Mouse (Mus musculus) midbrain, embryonic 14.5 days (tissue): ENCODE measurements at regions not wholly inside any gene's neighbourhood (a gene's known extent, or its start where the extent isn't known, plus 50 kb on each side); places are given as distances from the start of the nearest gene placed in this dataset.

ENCODE experiments used
- ATAC-seq: fragments of 200-750 bp; cut with Nextera tagmentation; 2 replicates; pipeline ENCODE4 v1.8.0; 2017; ENCODE audit warnings: moderate number of reproducible peaks, moderate library complexity; ENCODE audit not compliant: low FRiP score, low TSS enrichment
- DNase-seq: peaks from one replicate; pipeline ENCODE4 v3.0.0-alpha.2; 2015
- H3K27ac ChIP-seq: fragments of 300-500 bp; sonication (generic); replicated peaks from 2 replicates; pipeline ENCODE4 v1.5.1; 2014; ENCODE audit warnings: mild to moderate bottlenecking, low read depth, low read length, moderate library complexity
- H3K27me3 ChIP-seq: fragments of 300-500 bp; sonication (generic); 2 replicates; pipeline ENCODE4 v1.6.1; 2014; ENCODE audit warnings: low read length, control low read depth, mixed read lengths; ENCODE audit not compliant: control insufficient read depth, insufficient read depth
- H3K36me3 ChIP-seq: fragments of 300-500 bp; sonication (generic); 2 replicates; pipeline ENCODE4 v1.6.1; 2014; ENCODE audit warnings: low read length, control low read depth; ENCODE audit not compliant: control insufficient read depth, insufficient read depth
- H3K4me1 ChIP-seq: fragments of 300-500 bp; sonication (generic); 2 replicates; pipeline ENCODE4 v1.6.1; 2014; ENCODE audit warnings: mild to moderate bottlenecking, antibody characterized with exemption, low read length, control low read depth; ENCODE audit not compliant: control insufficient read depth, insufficient read depth
- H3K4me2 ChIP-seq: fragments of 300-500 bp; sonication (generic); 2 replicates; pipeline ENCODE4 v1.6.1; 2014; ENCODE audit warnings: mild to moderate bottlenecking, low read length, moderate library complexity
- H3K4me3 ChIP-seq: fragments of 300-500 bp; sonication (generic); replicated peaks from 2 replicates; pipeline ENCODE4 v1.5.1; 2014; ENCODE audit warnings: low read depth, low read length
- H3K9ac ChIP-seq: fragments of 300-500 bp; sonication (generic); replicated peaks from 2 replicates; pipeline ENCODE4 v1.6.1; 2014; ENCODE audit warnings: mild to moderate bottlenecking, low read length, moderate library complexity
- H3K9me3 ChIP-seq: fragments of 300-500 bp; sonication (generic); 2 replicates; pipeline ENCODE4 v1.6.1; 2016; ENCODE audit warnings: low read length, control low read depth, mixed read lengths; ENCODE audit not compliant: control insufficient read depth
- WGBS: fragments of 180-500 bp; shearing (Covaris S2); extraction: QIAGEN DNeasy Blood & Tissue Kit; methylation state at CpG from one replicate; pipeline ENCODE4 v1.1.7; 2014; 5-methylcytosine and 5-hydroxymethylcytosine counted together

DNA sequence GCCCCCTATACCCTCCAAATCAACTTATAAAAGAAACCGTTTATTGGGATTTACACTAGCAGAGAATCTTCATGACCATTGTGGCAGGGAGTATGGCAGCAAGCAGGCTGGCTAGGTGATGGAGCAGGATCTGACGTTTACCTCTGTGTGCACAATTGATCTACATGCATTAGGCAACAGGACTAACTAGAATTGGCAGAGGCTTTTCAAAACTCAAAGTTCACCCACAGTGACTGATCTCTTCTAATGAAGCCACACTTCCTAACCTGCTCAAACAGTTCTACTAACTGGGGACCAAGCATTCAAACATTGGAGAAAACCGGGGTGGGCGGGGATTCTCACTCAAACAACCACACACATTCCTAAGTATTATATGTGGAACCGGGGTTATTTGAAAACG is 1382.9 kb upstream of the Tenm2 start:
- no peak overlapping the region for H3K9ac ChIP-seq
- 82% methylated on average over 6 of the region's 6 CpGs for WGBS
- no peak overlapping the region for H3K27ac ChIP-seq
- H3K4me3 ChIP-seq, result no peak overlapping the region
- no peak overlapping the region for H3K4me2 ChIP-seq
- H3K36me3 ChIP-seq, result no peaks in the 10 kb centered on the region
- no peaks in the 10 kb centered on the region for H3K9me3 ChIP-seq
- no peaks in the 10 kb centered on the region for H3K4me1 ChIP-seq
- ATAC-seq (no peak), DNase-seq (no peak)
- H3K27me3 ChIP-seq, result no peaks in the 10 kb centered on the region

DNA sequence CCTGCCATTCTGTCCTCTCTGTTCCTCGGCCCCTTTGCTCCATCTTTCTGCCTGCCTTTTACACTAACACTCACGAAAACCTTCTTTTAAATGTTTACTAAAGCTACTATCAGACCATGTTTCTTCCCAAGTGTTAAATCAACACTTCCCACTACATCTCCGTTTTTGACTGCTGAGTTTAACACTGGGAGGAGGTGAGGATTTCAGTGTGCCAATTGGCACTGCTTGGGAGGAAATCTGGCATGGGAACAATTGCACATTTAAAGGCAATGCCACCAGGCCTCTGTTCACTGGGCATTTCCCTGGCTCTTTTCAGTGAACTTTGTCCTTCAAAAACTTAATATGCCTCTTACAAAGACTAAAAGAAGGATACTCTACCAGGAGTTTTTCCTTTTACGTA is 1365.2 kb upstream of the Tenm2 start:
- DNase-seq (peak; percentile 20), ATAC-seq (no peak)
- H3K9ac ChIP-seq, result no peak overlapping the region
- no peaks in the 10 kb centered on the region for H3K36me3 ChIP-seq
- 69% methylated on average over 4 of the region's 4 CpGs for WGBS
- no peaks in the 10 kb centered on the region for H3K27me3 ChIP-seq
- no peak overlapping the region for H3K27ac ChIP-seq
- no peak overlapping the region for H3K4me2 ChIP-seq
- H3K9me3 ChIP-seq, result peaks cover 4% of the 10 kb centered on the region; the same call in 1 of the 2 replicates
- H3K4me3 ChIP-seq, result no peak overlapping the region
- H3K4me1 ChIP-seq, result no peaks in the 10 kb centered on the region

DNA sequence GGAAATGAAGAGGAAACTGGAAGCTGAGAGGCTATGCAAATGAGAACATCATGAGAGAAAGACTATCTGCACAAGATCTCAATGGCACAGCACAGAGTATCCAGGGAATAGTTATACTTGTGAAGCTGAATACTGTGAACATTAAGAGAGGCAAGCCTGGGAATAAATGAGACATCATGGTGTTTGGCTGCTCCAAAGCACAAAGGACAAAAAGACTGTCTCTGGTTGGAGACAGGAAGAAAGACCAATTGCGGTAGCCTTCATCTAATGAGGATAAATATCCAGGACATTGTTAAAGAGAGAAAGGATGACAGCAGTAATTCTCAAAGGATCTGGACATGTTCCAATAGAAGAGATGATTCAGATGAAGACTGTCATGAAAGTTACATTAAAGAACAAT is 1332.8 kb upstream of the Tenm2 start:
- Histone ChIP-seq H3K4me3 (no peak overlapping the region), H3K36me3 (no peaks in the 10 kb centered on the region), H3K27ac (no peak overlapping the region), H3K4me1 (no peaks in the 10 kb centered on the region), H3K4me2 (no peak overlapping the region), H3K9ac (no peak overlapping the region), H3K27me3 (no peaks in the 10 kb centered on the region), H3K9me3 (no peaks in the 10 kb centered on the region)
- whole genome bisulfite sequencing, result 61% methylated on average over 1 of the region's 1 CpGs
- ATAC-seq, result no peak
- no peak for DNase-seq

DNA sequence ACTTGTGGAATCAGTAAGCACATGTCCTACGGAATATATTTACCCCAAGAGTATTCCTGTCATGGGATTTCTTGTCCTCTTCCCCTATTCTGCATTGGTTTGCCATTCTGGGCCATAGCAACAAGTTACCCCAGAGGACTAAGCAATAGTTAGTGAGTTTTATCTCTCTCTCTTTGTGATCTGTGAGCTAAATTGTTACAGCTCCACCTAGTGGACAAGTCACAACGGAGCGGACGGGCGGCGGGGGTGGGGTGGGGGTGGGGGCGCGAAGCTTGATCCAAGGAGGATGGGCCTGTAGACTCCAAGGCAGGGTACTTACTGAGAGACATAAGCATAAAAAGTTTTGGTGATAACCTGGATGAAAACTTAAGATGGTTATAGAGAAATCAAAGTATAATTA is 1308.1 kb upstream of the Tenm2 start:
- Histone ChIP-seq H3K4me3 (no peak overlapping the region), H3K4me2 (no peak overlapping the region), H3K36me3 (no peaks in the 10 kb centered on the region), H3K27ac (no peak overlapping the region), H3K27me3 (no peaks in the 10 kb centered on the region), H3K9me3 (no peaks in the 10 kb centered on the region), H3K9ac (no peak overlapping the region), H3K4me1 (no peaks in the 10 kb centered on the region; the same call in 1 of the 2 replicates)
- WGBS, result 9% methylated on average over 8 of the region's 8 CpGs
- ATAC-seq (no peak), DNase-seq (peak; percentile 62)

DNA sequence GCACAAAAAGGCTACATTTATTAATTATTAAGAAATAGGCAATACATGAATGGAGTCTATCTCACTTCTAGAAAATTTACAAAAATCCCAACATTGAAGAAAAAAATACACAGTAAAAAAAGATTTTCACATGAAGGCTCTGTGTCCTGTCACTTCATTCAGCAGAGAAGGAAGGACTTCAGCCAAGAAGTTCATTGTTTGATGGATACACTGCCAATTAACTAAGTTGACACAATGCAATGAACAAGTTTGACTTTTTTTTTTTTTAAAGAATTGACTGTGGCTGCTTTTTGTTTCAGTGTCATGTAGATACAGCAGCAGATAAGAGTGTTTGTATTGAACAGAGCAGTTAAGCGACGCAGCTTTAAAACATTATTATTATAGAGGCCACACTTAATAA is 1304.3 kb upstream of the Tenm2 start:
- no peak for DNase-seq
- no peaks in the 10 kb centered on the region for H3K9me3 ChIP-seq
- H3K9ac ChIP-seq, result no peak overlapping the region
- no peaks in the 10 kb centered on the region for H3K27me3 ChIP-seq
- no peaks in the 10 kb centered on the region for H3K36me3 ChIP-seq
- H3K4me1 ChIP-seq, result no peaks in the 10 kb centered on the region; the same call in 1 of the 2 replicates
- H3K27ac ChIP-seq, result no peak overlapping the region
- H3K4me2 ChIP-seq, result no peak overlapping the region
- 88% methylated on average over 2 of the region's 2 CpGs for WGBS
- no peak for ATAC-seq
- H3K4me3 ChIP-seq, result no peak overlapping the region

DNA sequence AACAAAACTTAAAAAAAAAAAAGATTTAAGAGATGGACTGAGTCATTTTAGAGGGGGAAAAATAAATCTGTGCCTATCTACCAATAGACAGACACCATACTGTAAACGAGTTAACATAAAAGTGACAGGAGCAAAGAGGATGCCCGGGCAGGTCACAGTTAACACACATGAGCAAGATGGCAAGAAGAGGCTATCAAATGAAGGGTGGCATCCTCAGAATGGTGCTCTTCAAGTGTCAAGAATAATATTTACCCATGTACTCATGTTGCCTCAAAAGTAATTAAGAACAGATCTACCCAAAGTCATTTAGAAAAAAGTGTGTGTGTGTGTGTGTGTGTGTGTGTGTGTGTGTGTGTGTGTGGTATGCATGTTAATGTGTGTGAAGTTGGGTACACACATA is 1296.5 kb upstream of the Tenm2 start:
- Histone ChIP-seq H3K9ac (no peak overlapping the region), H3K4me3 (no peak overlapping the region), H3K4me2 (no peak overlapping the region), H3K27ac (no peak overlapping the region), H3K9me3 (no peaks in the 10 kb centered on the region), H3K36me3 (no peaks in the 10 kb centered on the region), H3K27me3 (no peaks in the 10 kb centered on the region), H3K4me1 (no peaks in the 10 kb centered on the region)
- ATAC-seq (no peak), DNase-seq (no peak)
- WGBS, result 95% methylated on average over 2 of the region's 2 CpGs

DNA sequence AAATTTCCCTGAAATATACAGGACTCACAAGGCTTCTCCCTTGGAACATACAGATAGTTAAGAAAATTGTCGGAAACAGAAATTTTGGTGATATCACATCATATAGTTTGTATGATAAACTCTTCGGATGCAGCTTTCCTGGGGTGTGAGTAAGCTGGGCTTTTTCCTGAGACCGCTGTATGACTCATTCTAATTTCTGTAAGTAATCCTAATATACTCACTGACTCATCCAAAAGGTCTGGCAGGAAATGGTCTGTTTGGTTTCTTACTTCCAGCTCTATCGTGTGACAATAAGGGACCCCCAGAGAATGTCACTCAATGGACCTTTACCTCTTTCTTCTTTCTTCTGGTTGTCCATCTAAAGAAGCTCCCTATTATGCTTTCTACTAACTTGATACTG is 1273.9 kb upstream of the Tenm2 start:
- no peak for ATAC-seq
- no peaks in the 10 kb centered on the region for H3K4me1 ChIP-seq
- H3K4me2 ChIP-seq, result no peak overlapping the region
- no peaks in the 10 kb centered on the region for H3K9me3 ChIP-seq
- H3K27me3 ChIP-seq, result no peaks in the 10 kb centered on the region
- no peak overlapping the region for H3K9ac ChIP-seq
- no peak overlapping the region for H3K27ac ChIP-seq
- H3K4me3 ChIP-seq, result no peak overlapping the region
- WGBS, result 92% methylated on average over 4 of the region's 4 CpGs
- DNase-seq, result no peak
- no peaks in the 10 kb centered on the region for H3K36me3 ChIP-seq

DNA sequence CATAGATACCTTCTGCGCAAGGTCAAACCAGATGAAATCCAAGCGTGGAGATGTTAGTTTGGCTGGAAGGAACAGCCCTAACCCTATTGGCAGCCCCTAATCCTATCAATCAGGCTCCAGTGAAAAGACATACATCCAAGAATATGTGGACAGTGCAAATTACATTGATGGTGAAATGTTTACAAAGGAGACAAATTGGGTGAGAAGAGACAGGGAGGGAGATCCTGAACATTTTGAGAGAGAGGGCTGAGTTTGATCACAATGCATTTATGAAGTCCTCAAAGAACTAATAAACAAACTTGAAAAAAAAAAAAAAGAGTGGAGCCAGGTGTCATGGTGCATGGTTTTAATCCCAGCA is 1228.5 kb upstream of the Tenm2 start:
- 92% methylated on average over 2 of the region's 2 CpGs for WGBS
- Histone ChIP-seq H3K9ac (no peak overlapping the region), H3K9me3 (no peaks in the 10 kb centered on the region), H3K4me1 (no peaks in the 10 kb centered on the region), H3K4me3 (no peak overlapping the region), H3K27ac (no peak overlapping the region), H3K4me2 (no peak overlapping the region), H3K27me3 (no peaks in the 10 kb centered on the region), H3K36me3 (no peaks in the 10 kb centered on the region)
- DNase-seq (no peak), ATAC-seq (no peak)

DNA sequence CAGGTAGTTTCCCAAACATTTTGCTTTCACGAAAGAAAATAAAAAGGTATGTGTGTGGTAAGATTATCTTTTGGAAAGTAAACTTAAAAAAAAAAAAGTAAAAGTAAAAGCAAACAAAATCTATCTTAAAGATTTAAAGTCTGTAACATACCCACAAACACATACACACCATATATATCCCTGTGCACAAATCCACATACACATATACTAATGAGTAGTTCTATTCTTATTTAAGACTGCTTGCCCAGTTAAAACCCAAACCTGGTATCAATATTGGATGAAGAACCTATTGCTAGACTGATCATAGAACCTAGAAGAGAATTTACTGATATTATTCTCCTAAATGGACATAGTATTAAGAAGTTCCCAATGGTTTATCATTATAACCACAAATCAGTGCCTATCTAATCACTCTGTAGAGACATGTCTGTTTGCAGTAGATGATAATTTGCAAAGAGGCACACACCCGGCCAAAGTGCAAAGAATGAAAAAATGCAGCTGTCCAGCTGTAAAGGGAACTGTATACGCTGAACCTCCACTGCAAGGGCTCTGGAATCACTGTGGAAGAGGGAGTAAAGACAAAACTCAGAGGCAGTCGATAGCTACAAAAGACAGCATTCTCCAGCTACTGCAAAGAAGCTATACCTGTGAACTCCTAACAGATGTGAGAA is 1227.9 kb upstream of the Tenm2 start:
- no peaks in the 10 kb centered on the region for H3K9me3 ChIP-seq
- no peaks in the 10 kb centered on the region for H3K4me1 ChIP-seq
- ATAC-seq, result no peak
- H3K9ac ChIP-seq, result no peak overlapping the region
- H3K4me3 ChIP-seq, result no peak overlapping the region
- 78% methylated on average over 4 of the region's 4 CpGs for WGBS
- H3K4me2 ChIP-seq, result no peak overlapping the region
- H3K27me3 ChIP-seq, result no peaks in the 10 kb centered on the region
- H3K27ac ChIP-seq, result no peak overlapping the region
- no peaks in the 10 kb centered on the region for H3K36me3 ChIP-seq
- DNase-seq, result no peak
